Mouse (Mus musculus) frontal cortex, postnatal 25 days (tissue): ENCODE measurements around the gene Cacna2d2.
A peak's percentile ranks its signal among the peaks of the same experiment; 100 is the strongest.

Experiments
- DNase-seq, 2 experiments: peaks; one replicate each; pipeline ENCODE4 v3.0.0; 2022; ENCODE audit warnings: low spot score in 2 of 2

Cacna2d2 gene

GRCm38 (mm10) chr9:107540420-107540819 is 141.0 kb downstream of the Cacna2d2 start:
- no peak for DNase-seq

DNA sequence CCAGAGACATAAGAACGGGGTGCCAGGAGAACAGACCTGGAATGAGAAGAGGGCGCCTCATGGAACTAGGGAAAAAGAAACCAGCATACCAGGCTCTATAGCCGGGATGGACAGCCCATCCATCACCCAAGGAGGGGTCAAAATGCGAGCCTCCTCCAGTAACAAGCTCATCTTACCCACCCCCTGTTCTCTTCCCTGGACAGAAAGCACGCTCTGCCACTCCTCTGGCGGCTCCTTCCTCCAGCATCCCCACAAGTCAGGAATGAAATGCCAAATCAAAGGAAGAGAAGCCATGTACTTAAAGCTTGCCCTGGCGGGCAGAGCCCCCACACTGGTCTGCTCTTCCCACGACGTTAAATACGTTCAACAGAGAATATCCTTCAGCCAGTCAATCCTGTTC is 141.6 kb downstream of the Cacna2d2 start:
- DNase-seq, result no peak

- peak; percentile 87 to 91 for DNase-seq
Observed at GRCm38 (mm10) chr9:107541474-107542351, 142.3 kb downstream of the Cacna2d2 start, which contains the start of the genes Cyb561d2 and Nprl2. TSS of gene Cyb561d2 (minus strand) at chr9:107542193. TSS of gene Nprl2 (plus strand) at chr9:107542226.

- DNase-seq, result no peak
Observed at GRCm38 (mm10) chr9:107542352-107542686, 142.9 kb downstream of the Cacna2d2 start.

- DNase-seq, result no peak
Observed at GRCm38 (mm10) chr9:107542721-107543120, 143.3 kb downstream of the Cacna2d2 start.

DNA sequence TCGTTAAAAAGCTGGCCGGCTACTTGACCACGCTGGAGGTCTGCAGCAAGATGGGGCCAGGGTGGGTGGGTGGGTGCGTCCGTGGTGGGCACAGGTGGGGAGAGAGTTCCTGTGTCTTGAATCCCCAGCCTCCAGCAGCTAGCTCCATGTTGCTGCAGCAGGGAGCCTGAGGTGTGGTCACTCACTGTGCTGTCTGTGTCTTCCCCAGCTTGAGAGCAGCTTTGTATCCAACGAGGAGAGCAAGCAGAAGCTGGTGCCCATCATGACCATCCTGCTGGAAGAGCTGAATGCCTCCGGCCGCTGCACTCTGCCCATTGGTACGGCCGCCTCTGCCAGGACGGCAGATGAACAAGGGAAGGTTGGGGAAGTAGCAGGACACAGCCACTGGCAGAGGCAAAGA is 143.9 kb downstream of the Cacna2d2 start:
- DNase-seq, result no peak

DNA sequence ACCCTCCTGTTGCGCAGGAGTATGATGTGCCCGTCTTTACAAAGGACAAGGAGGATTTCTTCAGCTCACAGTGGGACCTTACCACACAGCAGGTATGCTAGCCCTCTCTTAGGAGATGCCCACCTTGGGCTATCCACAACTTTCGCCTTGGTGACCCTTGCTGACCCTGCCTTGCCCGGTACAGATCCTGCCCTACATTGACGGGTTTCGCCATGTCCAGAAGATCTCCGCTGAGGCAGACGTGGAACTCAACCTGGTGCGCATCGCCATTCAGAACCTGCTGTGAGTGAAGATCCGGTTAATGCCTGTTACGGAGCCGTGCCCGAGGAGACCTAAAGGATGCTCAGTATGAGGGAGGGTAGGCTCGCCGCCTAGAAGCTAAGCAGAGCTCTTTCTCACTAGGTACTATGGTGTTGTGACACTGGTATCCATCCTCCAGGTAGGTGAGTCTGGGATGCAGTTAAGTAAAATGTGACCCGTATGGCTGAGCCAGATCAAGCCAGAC is 144.8 kb downstream of the Cacna2d2 start:
- no peak for DNase-seq

DNA sequence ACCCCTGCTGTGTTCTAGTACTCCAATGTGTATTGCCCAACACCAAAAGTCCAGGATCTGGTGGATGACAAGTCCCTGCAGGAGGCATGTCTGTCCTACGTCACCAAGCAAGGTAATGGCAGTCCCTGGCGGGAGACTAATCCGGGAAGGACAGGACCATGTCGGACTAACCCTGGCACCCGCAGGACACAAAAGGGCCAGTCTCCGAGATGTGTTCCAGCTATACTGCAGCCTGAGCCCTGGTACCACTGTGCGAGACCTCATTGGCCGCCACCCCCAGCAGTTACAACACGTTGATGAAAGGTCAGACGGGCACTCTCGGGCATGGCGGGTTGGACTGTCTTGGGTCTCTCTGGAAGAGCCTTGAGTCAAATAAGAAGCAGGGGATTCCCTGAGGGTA is 145.3 kb downstream of the Cacna2d2 start:
- no peak for DNase-seq

DNA sequence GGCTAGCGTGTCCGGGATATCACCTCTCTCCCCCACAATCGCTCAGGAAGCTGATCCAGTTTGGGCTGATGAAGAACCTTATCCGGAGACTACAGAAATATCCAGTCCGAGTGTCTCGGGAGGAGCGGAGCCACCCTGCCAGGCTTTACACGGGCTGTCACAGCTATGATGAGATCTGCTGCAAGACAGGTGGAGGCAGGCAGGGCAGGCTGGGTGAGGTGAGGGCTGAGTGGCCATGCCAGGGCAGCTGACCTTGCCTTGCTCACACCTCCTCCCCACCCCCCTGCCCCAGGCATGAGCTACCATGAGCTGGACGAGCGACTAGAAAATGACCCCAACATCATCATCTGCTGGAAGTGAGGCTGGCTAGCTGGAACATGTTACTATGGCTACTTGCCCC is 145.8 kb downstream of the Cacna2d2 start:
- no peak for DNase-seq

- peak; percentile 52 to 61 for DNase-seq
Observed at GRCm38 (mm10) chr9:107545602-107546001, 146.2 kb downstream of the Cacna2d2 start.

GRCm38 (mm10) chr9:107547026-107547425 is 147.6 kb downstream of the Cacna2d2 start, which contains the start of gene Zmynd10:
TSS of gene Zmynd10 (plus strand) at chr9:107547298.
- DNase-seq, result peak; percentile 70 to 75

GRCm38 (mm10) chr9:107547957-107548356 is 148.5 kb downstream of the Cacna2d2 start:
- DNase-seq, result no peak

GRCm38 (mm10) chr9:107548820-107549219 is 149.4 kb downstream of the Cacna2d2 start:
- DNase-seq, result no peak

GRCm38 (mm10) chr9:107549297-107550074 is 150.1 kb downstream of the Cacna2d2 start:
- no peak for DNase-seq

DNA sequence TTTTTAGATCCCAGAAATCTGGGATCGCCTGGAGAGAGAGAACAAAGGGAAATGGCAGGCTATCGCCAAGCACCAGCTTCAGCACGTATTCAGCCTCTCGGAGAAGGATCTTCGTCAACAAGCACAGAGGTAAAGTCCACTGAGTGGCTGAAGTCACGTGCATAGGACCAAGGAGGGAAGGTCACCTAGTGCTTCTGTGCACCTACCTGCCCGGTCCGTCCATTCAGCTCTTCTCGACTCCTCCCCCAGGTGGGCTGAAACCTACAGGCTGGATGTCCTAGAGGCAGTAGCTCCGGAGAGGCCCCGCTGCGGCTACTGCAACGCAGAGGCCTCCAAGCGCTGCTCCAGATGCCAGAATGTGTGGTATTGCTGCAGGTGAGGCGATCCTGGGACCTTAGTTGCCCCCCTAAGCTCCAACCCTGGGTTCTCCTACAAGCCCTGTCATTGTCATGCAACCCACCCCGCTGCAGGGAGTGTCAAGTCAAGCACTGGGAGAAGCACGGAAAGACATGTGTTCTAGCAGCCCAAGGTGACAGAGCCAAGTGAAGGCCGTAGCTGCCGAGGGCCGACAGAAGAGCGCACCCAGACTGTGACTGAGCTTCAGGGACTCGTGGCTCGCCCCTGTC is 151.2 kb downstream of the Cacna2d2 start:
- DNase-seq, result no peak

DNA sequence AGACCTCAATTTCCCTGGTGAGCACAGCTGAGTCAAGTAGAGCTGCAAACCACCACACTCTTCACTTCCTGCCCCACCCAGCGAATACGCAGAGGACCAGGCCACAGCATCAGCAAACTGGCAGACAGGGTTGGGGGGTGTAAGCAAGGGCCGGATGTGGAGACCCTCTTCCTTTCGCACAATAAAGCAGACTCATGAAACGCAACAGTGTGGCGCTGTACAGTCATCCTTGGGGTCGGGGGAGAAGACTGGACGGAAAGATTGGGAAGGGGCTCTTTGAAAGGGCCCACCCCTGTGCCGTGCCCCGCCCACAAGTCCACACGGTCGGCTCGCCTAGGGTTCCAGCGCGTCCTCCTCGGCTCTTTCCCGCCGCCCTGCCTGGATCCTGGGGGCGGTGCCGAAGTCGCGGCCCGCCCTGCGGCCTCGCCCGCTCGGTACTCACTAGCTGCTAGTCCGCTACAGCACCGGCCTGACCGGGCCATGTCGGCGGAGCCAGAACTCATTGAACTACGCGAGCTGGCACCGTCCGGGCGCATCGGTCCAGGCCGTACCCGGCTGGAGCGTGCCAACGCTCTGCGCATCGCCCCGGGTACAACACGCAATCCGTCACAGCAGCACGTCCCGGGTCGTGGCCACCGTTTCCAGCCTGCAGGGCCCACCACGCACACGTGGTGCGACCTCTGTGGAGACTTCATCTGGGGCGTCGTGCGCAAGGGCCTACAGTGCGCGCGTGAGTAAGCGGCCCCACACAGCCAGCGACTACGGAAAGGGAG is 151.9 kb downstream of the Cacna2d2 start, which contains the start of gene Rassf1:
TSS of gene Rassf1 (plus strand) at position 439 of the 773 bp plus-strand sequence.
- DNase-seq, result no peak

DNA sequence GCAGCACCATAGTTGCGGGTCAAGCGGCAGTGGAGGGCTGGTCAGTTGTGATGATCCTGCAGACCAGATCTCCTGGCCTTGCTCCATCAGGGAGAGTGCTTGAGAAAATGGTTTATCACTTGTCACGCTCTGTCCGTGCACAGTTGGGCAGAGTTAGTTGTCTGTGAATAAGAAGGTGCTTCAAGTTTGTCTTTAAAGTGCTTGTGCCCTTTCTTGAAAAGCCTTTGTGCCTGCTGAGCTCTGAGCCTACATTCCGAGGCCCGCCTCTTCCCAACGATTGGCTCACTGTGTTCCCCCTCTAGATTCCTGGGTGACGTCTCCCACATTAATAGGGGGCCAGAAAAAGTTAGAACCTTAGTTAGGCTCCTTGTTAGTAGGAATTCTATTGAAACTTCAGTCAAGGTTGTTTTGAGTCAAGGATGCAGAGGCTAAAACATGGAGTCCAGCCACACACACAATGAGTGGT is 152.5 kb downstream of the Cacna2d2 start:
- no peak for DNase-seq

DNA sequence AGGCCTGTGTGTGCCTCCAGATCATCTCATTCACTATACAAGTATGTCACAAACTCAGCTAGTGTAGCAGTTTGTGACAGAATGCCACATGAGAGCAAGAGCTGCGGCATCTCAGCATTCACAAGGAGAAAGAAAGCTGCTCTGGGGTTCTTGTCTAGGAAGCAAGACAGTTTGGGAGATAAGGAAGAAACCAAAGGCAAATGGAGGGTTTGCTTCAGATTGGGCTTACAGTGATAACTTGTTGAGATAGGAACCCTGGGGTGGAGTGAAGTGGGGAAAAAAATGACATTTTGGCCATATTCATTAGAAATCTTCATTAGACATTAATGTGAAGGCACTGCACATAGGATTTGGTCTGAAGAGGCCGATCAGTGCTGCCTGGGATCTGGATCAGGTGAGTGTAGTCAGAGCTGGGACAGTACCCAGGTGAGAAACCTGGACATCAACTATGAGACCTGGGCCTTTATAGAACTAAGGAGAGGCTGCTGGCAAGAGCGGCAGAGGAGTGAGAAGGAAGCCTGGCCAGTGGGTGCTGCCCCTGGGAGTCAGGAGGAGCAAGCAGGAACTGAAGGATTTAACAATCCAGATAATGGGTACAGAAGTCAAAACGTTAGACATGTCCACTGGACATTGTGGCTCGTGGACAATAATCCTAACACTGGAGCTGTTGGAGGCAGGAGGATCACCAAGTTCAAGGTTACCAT is 153.4 kb downstream of the Cacna2d2 start:
- DNase-seq, result no peak

- DNase-seq, result no peak
Observed at GRCm38 (mm10) chr9:107553541-107554318, 154.3 kb downstream of the Cacna2d2 start.
